Mouse (Mus musculus): ENCODE measurements around the gene Itk. TPM values are rescaled to one million over a fixed set of nuclear protein-coding genes. Genes with fewer than 3 reads are reported as not detected.

Itk gene
- total RNA-seq, 2 experiments from 2014 or later = 0.26 to 3.5 TPM

- intact Hi-C loops (cut with DNase I) = no loop called here
- DNase-seq = no peak
Measured at GRCm38 (mm10) chr11:46395698-46396097, 6.4 kb upstream of the Itk start.

GRCm38 (mm10) chr11:46395088-46395487, 5.8 kb upstream of the Itk start:
- no peak for DNase-seq
- intact Hi-C loops (cut with DNase I) = no loop called here

- DNase-seq = no peak
- intact Hi-C loops (cut with DNase I) = no loop called here
Measured at GRCm38 (mm10) chr11:46393413-46393812, 4.1 kb upstream of the Itk start.

GRCm38 (mm10) chr11:46392890-46393289, 3.6 kb upstream of the Itk start:
- no peak for DNase-seq
- intact Hi-C loops (cut with DNase I) = no loop called here

- intact Hi-C loops (cut with DNase I) = no loop called here
- DNase-seq = no peak
Measured at GRCm38 (mm10) chr11:46390621-46391020, 1.3 kb upstream of the Itk start.

- intact Hi-C loops (cut with DNase I) = no loop called here
- no peak for DNase-seq
Measured at GRCm38 (mm10) chr11:46388438-46388837, 877 bp downstream of the Itk start.

GRCm38 (mm10) chr11:46387061-46387460, 2.3 kb downstream of the Itk start:
- no peak for DNase-seq
- intact Hi-C loops (cut with DNase I) = no loop called here

- intact Hi-C loops (cut with DNase I) = no loop called here
- no peak for DNase-seq
Measured at GRCm38 (mm10) chr11:46386556-46386955, 2.8 kb downstream of the Itk start.

GRCm38 (mm10) chr11:46384925-46385324, 4.4 kb downstream of the Itk start:
- no peak for DNase-seq

GRCm38 (mm10) chr11:46382466-46382865, 6.8 kb downstream of the Itk start:
- intact Hi-C loops (cut with DNase I) = no loop called here
- DNase-seq = no peak

More at GRCm38 (mm10) chr11:46384925-46385324, 4.4 kb downstream of the Itk start:
- intact Hi-C loops (cut with DNase I) = no loop called here

- intact Hi-C loops (cut with DNase I) = no loop called here
- DNase-seq = no peak
Measured at GRCm38 (mm10) chr11:46380097-46380675, 9.1 kb downstream of the Itk start.

- DNase-seq = no peak
- intact Hi-C loops (cut with DNase I) = no loop called here
Measured at GRCm38 (mm10) chr11:46377819-46378782, 11.2 kb downstream of the Itk start.

- intact Hi-C loops (cut with DNase I) = no loop called here
- no peak for DNase-seq
Measured at GRCm38 (mm10) chr11:46377316-46377715, 12.0 kb downstream of the Itk start.

GRCm38 (mm10) chr11:46375015-46375414, 14.3 kb downstream of the Itk start:
- intact Hi-C loops (cut with DNase I) = no loop called here
- no peak for DNase-seq

- intact Hi-C loops (cut with DNase I) = no loop called here
- no peak for DNase-seq
Measured at GRCm38 (mm10) chr11:46373071-46374030, 16.0 kb downstream of the Itk start.

GRCm38 (mm10) chr11:46372331-46372953, 16.9 kb downstream of the Itk start:
- intact Hi-C loops (cut with DNase I) = no loop called here
- no peak for DNase-seq

- no peak for DNase-seq
- intact Hi-C loops (cut with DNase I) = no loop called here
Measured at GRCm38 (mm10) chr11:46371250-46371649, 18.1 kb downstream of the Itk start.

GRCm38 (mm10) chr11:46370457-46370856, 18.9 kb downstream of the Itk start:
- intact Hi-C loops (cut with DNase I) = no loop called here

GRCm38 (mm10) chr11:46366357-46366756, 23.0 kb downstream of the Itk start:
- intact Hi-C loops (cut with DNase I) = no loop called here

More at GRCm38 (mm10) chr11:46370457-46370856, 18.9 kb downstream of the Itk start:
- no peak for DNase-seq

GRCm38 (mm10) chr11:46365744-46366143, 23.6 kb downstream of the Itk start:
- intact Hi-C loops (cut with DNase I) = no loop called here
- no peak for DNase-seq

More at GRCm38 (mm10) chr11:46366357-46366756, 23.0 kb downstream of the Itk start:
- DNase-seq = no peak

All from heart, postnatal 14 days (tissue).